Mouse (Mus musculus) cortical plate, adult 2 months (tissue): ENCODE measurements around the gene Slc24a5.

Source experiments
- CTCF ChIP-seq: fragments of 200-500 bp; IDR thresholded peaks from 2 replicates; pipeline ENCODE4 v1.5.1; 2011; ENCODE audit warnings: mild to moderate bottlenecking, control low read depth, low read length; ENCODE audit not compliant: insufficient read depth; ENCODE audit errors: extremely low read depth
- POLR2A ChIP-seq: fragments of 200-500 bp; IDR thresholded peaks from 2 replicates; pipeline ENCODE4 v1.6.1; 2011; ENCODE audit warnings: mild to moderate bottlenecking, low read length, control low read depth; ENCODE audit not compliant: insufficient read depth; ENCODE audit errors: extremely low read depth

DNA sequence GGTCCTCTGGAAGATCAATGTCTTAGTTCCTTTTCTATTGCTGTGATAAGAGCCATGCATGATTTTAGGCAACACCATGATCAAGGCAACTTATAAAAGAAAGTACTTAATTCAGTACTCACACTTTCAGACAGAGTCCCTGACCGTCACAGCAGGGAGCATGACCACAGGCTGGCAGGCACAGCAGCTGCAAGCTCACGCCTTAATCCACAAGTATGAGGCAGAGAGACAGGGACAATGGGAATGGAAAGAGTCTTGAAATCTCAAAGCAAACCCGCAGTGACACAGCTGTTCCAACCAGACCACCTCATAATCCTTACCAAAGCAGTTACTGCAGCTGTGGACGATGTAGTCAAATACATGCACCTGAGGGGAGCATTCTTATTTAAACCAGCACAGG lies 66.2 kb downstream of the Slc24a5 start:
- TF ChIP-seq CTCF (no peak), POLR2A (no peak)
